Mouse (Mus musculus) spleen, adult 18-20 months (tissue): ENCODE data around the gene AW549877.
A peak's percentile ranks its signal among the peaks of the same experiment; 100 is the strongest.

ENCODE experiments used
- DNase-seq, 2 experiments: peaks; one replicate each; pipeline ENCODE4 v3.0.0; 2022; ENCODE audit warnings: mixed read lengths in 2 of 2

The AW549877 gene

DNA sequence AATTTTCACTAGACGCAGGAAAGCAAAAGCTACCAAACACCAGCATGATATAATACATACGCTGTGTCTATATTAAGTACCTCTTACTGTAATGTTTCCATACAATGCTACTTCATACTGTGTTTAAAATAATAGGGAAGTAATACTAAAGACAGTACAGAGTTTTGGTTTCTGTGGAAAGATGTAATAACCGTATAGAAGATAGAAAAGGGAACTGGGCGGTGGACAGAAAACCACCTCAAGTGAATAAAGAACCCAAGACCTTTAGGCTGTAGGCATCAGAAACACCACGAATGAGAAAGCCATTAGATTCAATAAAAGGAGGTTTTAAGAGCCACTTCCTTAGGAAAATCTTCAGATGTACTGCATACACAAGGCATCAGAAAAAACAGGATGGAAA is 12.8 kb downstream of the AW549877 start:
- no peak for DNase-seq

DNA sequence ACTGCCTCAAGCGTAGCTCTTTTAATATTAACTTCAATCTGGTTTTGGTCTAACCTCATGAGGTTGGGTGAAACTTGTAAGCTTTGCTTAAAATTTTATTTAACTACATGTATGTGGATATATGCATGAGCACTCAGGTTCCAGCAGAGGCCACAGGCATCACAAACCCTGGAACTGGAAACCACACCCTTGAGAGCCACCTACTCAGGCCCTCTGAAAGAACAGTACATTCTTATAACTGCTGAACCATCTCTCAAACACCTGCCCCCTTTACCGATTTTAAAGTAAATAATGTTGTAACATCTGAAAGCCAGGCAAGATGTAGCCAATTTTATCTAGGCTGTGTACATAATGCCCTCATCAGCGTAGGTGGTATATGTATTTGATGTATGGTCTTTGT is 15.7 kb downstream of the AW549877 start:
- DNase-seq, result no peak

DNA sequence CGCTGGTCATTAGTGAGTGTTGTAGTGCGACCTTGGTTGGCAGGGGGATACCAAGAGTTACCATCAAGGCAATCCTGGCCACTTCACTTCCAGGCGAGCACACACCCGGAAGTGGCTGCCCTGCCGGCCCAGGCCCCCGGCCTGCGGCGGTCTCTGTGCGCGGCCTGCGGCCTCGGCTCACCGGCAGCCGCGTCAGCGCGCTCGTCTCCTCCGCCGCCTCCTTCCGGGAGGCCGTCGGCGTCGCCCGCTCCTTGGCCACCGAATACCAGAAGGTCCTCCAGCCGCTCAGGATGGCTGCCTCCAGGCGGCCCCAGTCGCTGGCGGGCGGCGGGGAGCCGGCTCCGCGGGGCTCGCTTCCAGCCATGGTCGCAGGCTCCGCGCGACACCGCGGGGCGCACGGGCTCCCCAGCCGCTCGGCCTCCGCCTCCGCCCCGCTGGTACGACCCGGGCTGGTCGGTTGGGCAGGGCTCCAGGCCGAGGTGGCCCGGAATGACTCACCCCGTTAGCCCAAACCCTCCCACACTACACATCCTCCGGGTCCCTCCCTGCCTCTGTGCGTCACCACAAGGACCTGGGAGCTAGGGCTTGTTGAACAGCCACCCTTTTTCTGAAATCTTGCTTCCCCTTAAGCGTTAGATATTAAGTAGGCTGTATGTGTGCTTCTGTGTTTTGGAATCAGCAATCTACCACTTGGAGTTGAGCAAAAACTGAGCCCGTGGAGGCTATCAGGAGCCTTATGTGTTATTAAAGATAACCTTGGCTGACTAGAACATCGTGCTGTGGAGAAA is 16.3 kb downstream of the AW549877 start, which contains the start of gene Fbxo4:
TSS of gene Fbxo4 (minus strand) at position 513 of the 788 bp plus-strand sequence.
- peak; percentile 69 to 73 for DNase-seq

DNA sequence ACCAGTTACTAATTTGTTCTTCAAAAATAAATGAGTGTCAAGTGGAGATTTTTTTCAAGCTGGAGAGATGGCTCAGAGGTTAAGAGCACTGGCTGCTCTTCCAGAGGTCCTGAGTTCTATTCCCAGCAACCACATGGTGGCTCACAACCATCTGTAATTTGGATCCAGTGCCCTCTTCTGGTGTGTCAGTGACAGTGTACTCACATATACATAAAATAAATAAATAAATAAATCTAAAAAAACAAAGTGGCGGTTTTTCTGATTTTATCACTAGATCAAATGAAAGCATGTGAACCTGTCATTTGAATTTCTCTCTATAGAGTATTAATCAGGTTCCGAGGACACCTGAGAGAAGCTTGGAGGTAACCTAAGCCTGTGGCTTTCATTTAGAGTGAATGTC is 17.3 kb downstream of the AW549877 start:
- DNase-seq, result no peak

DNA sequence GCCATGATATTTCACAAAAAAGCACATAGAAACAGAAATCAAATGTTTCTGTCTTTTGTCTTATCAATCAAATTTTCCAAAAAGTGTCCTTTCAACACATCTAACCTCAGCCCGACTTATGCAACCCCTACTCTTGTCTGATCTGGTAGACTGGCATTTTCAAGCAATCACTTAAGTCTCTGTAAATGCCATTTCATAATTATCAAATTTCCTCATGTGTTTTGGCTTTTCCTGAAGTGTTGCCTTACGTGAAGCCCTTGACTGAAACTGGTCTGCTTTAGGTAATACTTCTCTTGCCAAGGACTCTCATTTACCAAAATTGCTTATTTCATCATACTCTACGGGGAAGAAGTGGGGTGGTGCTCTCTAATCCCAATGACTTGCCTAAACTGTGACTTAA is 22.2 kb downstream of the AW549877 start:
- no peak for DNase-seq

DNA sequence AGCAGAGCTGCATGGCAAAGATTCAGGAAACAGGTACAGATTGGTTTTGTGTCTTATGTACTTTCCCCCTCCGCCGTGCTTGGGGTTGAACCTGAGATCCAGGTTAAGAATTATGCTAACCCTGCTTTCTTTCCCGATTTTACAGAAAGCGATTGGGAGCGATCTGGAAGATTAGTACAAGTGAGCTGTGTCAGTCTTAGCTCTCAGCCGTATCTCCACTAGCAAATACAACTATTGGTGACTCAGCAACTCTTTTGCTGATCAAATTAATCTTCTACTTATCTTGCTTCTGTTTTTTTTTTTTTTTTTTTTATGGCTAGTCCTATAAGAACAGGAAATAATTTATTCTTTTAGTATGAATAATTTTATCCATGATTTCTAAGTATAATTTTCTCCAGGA is 25.4 kb downstream of the AW549877 start:
- DNase-seq, result no peak

DNA sequence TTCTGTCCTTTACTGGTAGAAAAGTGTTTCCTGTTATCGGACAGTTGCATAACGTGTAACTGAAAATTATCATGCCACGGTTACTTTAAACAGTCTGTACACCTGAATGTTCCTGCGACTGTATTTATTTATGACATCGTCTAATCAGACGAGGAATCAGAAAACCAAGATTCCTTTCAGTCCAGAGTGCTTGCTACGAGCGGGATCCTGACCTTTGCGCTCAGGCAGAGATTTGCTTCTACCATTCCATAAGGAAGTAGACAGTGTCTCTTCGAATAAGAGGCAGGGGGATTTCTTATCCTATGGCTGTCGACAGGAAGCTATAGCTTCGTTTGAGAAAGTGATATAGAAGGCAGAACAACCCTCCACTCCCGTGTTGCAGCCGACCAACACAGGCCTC is 25.8 kb downstream of the AW549877 start:
- no peak for DNase-seq

DNA sequence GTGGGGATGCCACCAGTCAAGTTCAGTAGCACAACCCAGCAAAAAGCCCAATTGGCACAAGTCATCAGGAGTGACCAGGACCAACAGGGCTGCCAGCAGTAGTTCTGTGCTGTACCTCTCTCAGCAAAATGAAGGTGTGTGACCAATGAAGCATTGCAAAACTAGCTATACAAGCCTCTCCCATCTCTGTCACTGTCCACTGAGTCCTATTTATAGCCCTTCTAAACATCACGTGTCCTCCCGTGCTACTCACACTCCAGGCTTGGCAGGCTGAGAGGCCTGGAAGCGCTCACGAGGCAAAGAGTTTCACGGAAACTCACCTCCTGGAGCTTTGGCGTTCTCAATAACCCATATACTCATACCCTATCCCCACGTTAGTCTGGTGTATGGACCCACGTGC is 33.3 kb downstream of the AW549877 start:
- DNase-seq, result no peak

DNA sequence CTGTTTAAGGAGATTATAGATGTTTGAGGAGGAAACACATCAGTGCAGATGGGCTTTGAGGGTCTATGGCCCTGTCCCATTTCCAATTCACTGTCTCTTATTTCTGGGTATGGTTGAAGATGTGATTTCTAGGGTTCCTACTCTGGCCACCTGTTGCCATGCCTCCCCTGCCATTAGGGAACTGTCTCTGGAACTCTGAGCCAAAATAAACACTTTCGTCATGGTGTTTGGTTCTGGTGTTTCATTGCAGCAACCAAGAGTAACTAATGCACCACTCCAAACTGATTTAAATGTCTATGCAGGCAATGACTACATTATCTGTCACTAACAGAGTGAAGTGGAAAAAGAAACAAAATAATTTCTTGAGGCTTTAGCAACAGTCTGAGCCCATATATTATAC is 35.5 kb downstream of the AW549877 start:
- DNase-seq, result no peak

DNA sequence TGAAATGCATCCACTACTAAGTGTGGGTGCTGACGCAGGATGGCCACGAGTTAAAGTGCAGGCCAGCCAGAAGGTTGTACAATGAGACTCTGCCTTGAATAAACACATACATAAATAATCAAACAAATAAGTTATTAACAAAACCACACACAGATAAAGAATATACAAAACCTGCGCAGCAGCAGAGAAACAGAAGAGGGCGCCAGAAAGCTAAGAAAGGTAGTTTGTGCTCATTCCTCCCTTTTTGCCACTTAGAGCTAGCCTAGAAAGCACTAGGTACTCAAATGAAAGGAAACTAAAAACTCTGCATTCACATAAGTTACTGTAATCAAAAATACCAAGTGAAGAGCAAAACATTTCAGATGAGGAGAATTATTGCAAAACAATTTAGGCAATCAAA is 37.6 kb downstream of the AW549877 start:
- DNase-seq, result peak in 1 of 2 experiments; percentile 52

DNA sequence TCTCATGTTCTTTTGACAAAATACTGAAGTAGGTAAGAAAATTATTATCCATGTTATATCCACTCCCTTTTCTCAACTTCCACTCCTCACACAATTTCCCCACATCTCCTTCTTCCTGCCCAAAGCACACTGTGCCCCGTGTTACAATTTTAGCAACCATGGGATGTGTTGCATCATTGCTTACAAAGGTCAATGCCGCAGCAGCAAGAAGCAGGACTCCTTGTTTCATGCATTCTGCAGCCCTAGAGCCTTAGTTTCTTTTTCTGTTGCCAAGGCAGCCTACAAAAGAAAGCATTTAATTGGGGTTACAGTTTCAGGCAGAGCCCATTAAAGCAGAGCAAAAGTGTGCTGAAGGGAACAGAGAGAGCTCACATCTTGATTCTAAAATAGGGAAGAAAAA is 40.6 kb downstream of the AW549877 start:
- DNase-seq, result no peak

DNA sequence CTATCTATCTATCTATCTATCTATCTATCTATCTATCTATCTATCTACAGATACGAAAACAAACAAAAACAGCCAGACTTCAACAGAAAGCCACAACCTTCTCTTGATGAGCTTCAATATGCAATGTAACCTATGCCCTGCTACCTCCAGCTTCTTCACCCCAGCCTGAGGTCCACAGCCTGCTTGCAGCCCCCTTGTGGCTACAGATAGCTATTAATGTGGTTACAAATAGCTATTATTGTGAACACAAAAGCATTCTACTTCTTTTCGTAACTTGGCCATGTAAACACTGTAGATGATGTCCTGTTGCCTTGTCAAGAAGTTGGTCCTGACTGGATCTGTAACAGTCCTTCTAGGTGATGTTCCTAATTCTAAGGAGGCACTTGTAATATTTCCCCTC is 57.4 kb downstream of the AW549877 start:
- no peak for DNase-seq

DNA sequence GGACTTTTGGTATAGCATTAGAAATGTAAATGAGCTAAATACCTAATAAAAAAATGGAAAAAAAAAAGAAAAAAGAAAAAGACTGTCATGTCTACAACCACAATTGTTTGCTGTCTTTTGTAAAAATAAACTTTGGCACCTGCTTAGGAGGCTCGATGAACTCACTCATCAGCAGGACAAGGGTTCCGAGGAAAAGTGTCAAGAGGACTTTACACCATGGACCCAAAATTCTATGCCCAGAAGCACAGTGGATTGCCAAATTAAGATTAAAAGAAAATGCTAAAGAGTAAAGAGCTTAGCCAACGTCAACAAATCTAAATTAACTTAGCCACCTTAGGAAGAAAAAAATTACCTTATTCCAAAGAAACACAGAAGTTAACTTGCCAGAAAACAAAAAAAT is 59.5 kb downstream of the AW549877 start:
- no peak for DNase-seq

DNA sequence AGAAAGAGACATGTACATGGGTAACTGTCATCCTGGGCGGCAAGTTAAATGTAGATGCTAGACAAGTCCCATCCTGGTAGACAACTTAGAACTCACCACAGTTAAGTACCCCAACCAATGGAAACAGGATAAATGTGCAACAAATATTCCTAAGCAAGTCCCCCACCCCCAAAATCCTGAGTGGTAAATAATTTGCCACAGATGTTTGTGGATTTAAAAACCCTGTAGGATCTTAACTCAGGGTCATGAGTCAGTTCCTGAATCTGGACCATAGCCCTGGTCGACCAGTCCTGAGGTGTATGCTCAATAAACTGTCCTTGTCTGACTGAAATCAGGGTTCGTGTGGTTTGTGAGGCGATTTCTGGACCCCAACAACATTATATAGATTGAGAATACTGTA is 62.1 kb downstream of the AW549877 start:
- DNase-seq, result no peak
